Mouse (Mus musculus) intestine, embryonic 16.5 days (tissue): ENCODE measurements around the gene Itga6. TPM values are rescaled to one million over a fixed set of nuclear protein-coding genes. Genes with fewer than 3 reads are reported as not detected.

Source experiments
- ATAC-seq: fragments of 200-750 bp; cut with Nextera tagmentation; 2 replicates; pipeline ENCODE4 v1.8.0; 2017; ENCODE audit warnings: moderate TSS enrichment, moderate library complexity
- H3K27ac ChIP-seq: fragments of 300-500 bp; sonication (generic); 2 replicates; pipeline ENCODE4 v1.5.1; 2014; ENCODE audit warnings: mild to moderate bottlenecking, low read length
- H3K27me3 ChIP-seq: fragments of 300-500 bp; sonication (generic); replicated peaks from 2 replicates; pipeline ENCODE4 v1.6.1; 2014; ENCODE audit warnings: low read length, control low read depth, mixed read lengths; ENCODE audit not compliant: control insufficient read depth, insufficient read depth
- H3K36me3 ChIP-seq: fragments of 300-500 bp; sonication (generic); 2 replicates; pipeline ENCODE4 v1.6.1; 2014; ENCODE audit warnings: low read length, control low read depth; ENCODE audit not compliant: control insufficient read depth, insufficient read depth
- H3K4me1 ChIP-seq: fragments of 300-500 bp; sonication (generic); 2 replicates; pipeline ENCODE4 v1.6.1; 2014; ENCODE audit warnings: low read length, control low read depth, mixed read lengths; ENCODE audit not compliant: control insufficient read depth, insufficient read depth
- H3K4me2 ChIP-seq: fragments of 300-500 bp; sonication (generic); 2 replicates; pipeline ENCODE4 v1.6.1; 2014; ENCODE audit warnings: low read depth, low read length, control low read depth
- H3K4me3 ChIP-seq: fragments of 300-500 bp; sonication (generic); 2 replicates; pipeline ENCODE4 v1.5.1; 2014; ENCODE audit warnings: mild to moderate bottlenecking, low read length
- H3K9ac ChIP-seq: fragments of 300-500 bp; sonication (generic); 2 replicates; pipeline ENCODE4 v1.6.1; 2014; ENCODE audit warnings: low read depth, low read length
- H3K9me3 ChIP-seq: fragments of 300-500 bp; sonication (generic); 2 replicates; pipeline ENCODE4 v1.6.1; 2016; ENCODE audit warnings: low read length, control low read depth; ENCODE audit not compliant: control insufficient read depth
- WGBS: fragments of 180-500 bp; shearing (Covaris S2); extraction: QIAGEN DNeasy Blood & Tissue Kit; methylation state at CpG from one replicate; pipeline ENCODE4 v1.1.7; 2014; 5-methylcytosine and 5-hydroxymethylcytosine counted together
- polyA plus RNA-seq: library from polyadenylated mRNA; unstranded; fragments of >200 nt; fragmentation: Nextera tagmentation; extraction: Ambion mirVana; gene quantifications from 2 replicates; pipeline ENCODE4 v1.2.1, GENCODE M21; 2015

Gene Itga6
- polyA plus RNA-seq, 1 experiment from 2014 or later: 22.6 TPM

GRCm38 (mm10) chr2:71755748-71756147 lies 10.3 kb downstream of the Itga6 start:
- H3K4me3 ChIP-seq: no peak overlapping the region
- ATAC-seq: no peak
- WGBS: 93% methylated on average over 4 of the region's 4 CpGs
- no peak overlapping the region for H3K27ac ChIP-seq
- H3K4me1 ChIP-seq: peaks cover 14% of the 10 kb centered on the region
- H3K9ac ChIP-seq: no peak overlapping the region
- H3K4me2 ChIP-seq: no peak overlapping the region
- H3K36me3 ChIP-seq: no peaks in the 10 kb centered on the region
- no peaks in the 10 kb centered on the region for H3K9me3 ChIP-seq
- H3K27me3 ChIP-seq: no peaks in the 10 kb centered on the region

DNA sequence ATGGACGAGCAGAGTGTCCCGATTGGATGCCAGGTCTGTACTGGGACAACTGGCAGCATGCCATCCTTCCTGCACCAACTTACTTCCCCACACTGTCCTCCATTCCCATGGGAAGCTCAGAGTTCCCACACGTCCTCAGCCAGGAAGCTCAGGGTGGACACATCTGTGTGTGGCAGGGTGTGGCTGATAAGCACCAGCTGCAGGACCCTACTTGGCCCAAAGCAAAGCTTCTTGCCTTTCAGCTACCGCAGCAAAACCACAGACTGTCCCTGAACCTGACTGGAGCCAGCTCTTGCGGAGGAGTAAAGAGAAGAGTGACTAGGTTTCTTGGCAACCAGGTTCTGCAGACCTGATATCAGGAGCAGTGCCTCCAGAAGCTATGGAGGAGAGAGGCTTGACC lies 11.7 kb downstream of the Itga6 start:
- Histone ChIP-seq H3K4me1 (peaks cover 14% of the 10 kb centered on the region), H3K27ac (no peak overlapping the region), H3K9me3 (no peaks in the 10 kb centered on the region), H3K27me3 (no peaks in the 10 kb centered on the region), H3K4me3 (no peak overlapping the region), H3K9ac (no peak overlapping the region), H3K4me2 (no peak overlapping the region), H3K36me3 (no peaks in the 10 kb centered on the region)
- 0 out of 2 replicates have a peak, but pooled peaks have one; percentile 42 for ATAC-seq
- WGBS: 53% methylated on average over 5 of the region's 5 CpGs

GRCm38 (mm10) chr2:71758591-71759531 lies 13.4 kb downstream of the Itga6 start:
- 34% methylated on average over 19 of the region's 19 CpGs for WGBS
- Histone ChIP-seq H3K4me1 (peaks cover 14% of the 10 kb centered on the region), H3K4me2 (0 out of 2 replicates have a peak overlapping the region, but pooled peaks have one; percentile 13)

DNA sequence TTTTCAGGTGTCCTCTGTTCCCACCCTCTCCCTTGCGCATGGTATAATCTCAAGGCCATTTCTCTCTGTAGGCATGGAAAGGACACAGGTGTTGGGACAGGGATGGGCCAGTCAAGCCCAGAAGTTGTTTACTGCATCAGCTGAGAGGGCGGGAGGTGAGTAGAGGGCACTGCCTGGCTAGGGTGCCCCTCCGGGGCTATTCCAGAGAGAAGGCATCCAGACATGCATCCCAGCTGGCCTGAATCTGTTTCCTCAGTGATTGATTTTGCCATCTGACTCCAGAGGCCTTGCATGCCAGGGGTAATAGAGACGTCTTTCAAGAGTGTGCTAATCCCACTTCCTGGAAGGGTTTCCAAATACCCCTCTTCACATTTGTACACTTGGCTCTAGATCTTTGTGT lies 14.7 kb downstream of the Itga6 start:
- Histone ChIP-seq H3K4me2 (no peak overlapping the region), H3K27ac (no peak overlapping the region), H3K4me3 (no peak overlapping the region), H3K9ac (no peak overlapping the region), H3K9me3 (no peaks in the 10 kb centered on the region), H3K36me3 (no peaks in the 10 kb centered on the region), H3K27me3 (no peaks in the 10 kb centered on the region), H3K4me1 (peaks cover 14% of the 10 kb centered on the region)
- 67% methylated on average over 4 of the region's 4 CpGs for WGBS
- no peak for ATAC-seq

More at GRCm38 (mm10) chr2:71758591-71759531, 13.4 kb downstream of the Itga6 start:
- Histone ChIP-seq H3K27ac (no peak overlapping the region), H3K9ac (no peak overlapping the region), H3K36me3 (no peaks in the 10 kb centered on the region), H3K4me3 (no peak overlapping the region), H3K27me3 (no peaks in the 10 kb centered on the region), H3K9me3 (no peaks in the 10 kb centered on the region)
- 0 out of 2 replicates have a peak, but pooled peaks have one; percentile 13 for ATAC-seq

- H3K27ac ChIP-seq: no peak overlapping the region
- 96% methylated on average over 9 of the region's 9 CpGs for WGBS
- no peaks in the 10 kb centered on the region for H3K27me3 ChIP-seq
These were observed 15.7 kb downstream of the Itga6 start for GRCm38 (mm10) chr2:71761081-71761480.

DNA sequence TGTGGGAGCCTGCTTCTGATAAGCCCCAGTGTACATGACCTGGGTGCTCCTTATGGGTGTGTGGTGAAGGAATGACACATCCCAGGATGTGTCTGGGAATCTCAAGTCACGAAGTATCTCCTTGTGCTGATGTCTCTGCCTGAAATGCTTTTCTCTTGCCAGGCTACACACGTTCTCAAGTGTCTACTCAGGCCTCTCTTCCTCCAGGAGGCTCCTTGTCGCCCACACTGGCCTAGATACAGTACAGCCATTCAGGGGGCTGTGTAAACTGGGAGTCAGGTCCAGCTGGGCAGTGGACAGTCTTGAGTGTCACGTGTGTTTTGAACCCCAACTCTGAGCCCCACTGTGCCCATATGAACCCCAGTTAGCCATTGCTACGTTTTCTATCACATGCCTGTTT lies 19.1 kb downstream of the Itga6 start:
- ATAC-seq: no peak
- no peaks in the 10 kb centered on the region for H3K4me1 ChIP-seq
- H3K4me3 ChIP-seq: no peak overlapping the region
- no peaks in the 10 kb centered on the region for H3K36me3 ChIP-seq
- H3K27ac ChIP-seq: no peak overlapping the region
- no peak overlapping the region for H3K4me2 ChIP-seq
- H3K9ac ChIP-seq: no peak overlapping the region
- no peaks in the 10 kb centered on the region for H3K27me3 ChIP-seq
- H3K9me3 ChIP-seq: no peaks in the 10 kb centered on the region
- 73% methylated on average over 5 of the region's 5 CpGs for whole genome bisulfite sequencing

More at GRCm38 (mm10) chr2:71761081-71761480, 15.7 kb downstream of the Itga6 start:
- no peaks in the 10 kb centered on the region for H3K9me3 ChIP-seq
- H3K4me2 ChIP-seq: no peak overlapping the region
- H3K4me1 ChIP-seq: peaks cover 14% of the 10 kb centered on the region
- H3K36me3 ChIP-seq: no peaks in the 10 kb centered on the region
- H3K9ac ChIP-seq: no peak overlapping the region
- no peak overlapping the region for H3K4me3 ChIP-seq
- no peak for ATAC-seq

DNA sequence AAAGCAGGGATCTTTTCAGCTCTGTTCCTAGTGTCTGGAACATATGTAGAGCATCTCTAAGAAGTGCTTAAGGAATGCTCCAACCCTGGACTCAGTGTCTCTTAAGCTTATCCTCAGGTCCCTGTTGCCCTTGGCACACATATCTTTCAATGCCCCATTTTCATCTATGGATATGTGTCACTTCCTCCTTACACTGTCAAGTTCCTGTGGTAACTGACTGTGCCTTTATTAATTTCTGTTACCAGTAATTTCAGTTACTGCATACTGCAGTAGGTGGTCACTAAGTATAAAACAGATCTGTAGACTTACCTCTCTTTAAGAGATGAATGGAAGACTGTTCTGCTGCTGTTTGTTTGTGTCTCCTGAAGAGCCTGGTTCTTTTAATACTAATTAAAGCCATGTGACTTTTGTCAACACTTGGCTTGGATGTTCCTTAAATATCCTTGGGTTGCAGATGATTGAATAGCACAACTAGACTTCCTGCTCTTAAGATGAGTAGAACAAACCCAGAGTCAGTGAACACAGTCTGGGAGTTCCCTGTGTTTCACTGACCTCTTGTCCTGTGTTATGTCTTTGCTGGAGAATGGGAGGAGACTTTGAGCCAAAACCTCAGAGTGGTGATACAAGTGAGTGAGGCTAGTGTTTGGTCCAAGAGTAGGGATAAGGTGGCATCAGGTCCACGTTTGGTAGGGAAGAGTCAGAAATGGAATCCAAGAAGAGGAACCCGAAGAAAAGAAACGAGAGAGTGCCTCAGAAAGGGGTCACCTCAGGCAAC lies 19.7 kb downstream of the Itga6 start:
- no peaks in the 10 kb centered on the region for H3K27me3 ChIP-seq
- no peaks in the 10 kb centered on the region for H3K36me3 ChIP-seq
- H3K27ac ChIP-seq: no peak overlapping the region
- H3K9ac ChIP-seq: no peak overlapping the region
- H3K4me1 ChIP-seq: no peaks in the 10 kb centered on the region
- H3K4me3 ChIP-seq: no peak overlapping the region
- H3K4me2 ChIP-seq: no peak overlapping the region
- no peak for ATAC-seq
- WGBS: 80% methylated on average over 3 of the region's 3 CpGs
- H3K9me3 ChIP-seq: no peaks in the 10 kb centered on the region

DNA sequence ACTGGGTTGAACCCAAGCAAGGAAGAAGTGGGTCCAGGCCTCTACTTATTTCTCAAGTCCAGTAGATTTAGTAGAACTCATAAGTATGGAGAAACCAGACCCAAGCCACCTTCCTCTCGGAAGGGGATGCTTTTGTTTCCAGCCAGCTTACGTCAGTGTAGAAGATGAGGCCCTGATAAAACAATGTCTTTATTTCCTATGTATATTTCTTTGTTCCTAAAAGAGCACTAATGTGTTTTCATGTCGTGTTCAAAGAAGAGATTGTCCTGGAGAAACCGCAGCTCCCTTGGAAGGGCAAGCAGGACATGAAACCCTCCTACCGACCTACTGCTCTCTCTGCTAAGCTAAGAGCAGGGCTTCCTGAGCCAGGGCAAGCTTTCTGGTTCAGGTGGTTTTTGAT lies 20.6 kb downstream of the Itga6 start:
- no peak for ATAC-seq
- no peaks in the 10 kb centered on the region for H3K27me3 ChIP-seq
- no peak overlapping the region for H3K9ac ChIP-seq
- H3K36me3 ChIP-seq: no peaks in the 10 kb centered on the region
- H3K4me2 ChIP-seq: no peak overlapping the region
- H3K4me3 ChIP-seq: no peak overlapping the region
- WGBS: 85% methylated on average over 5 of the region's 5 CpGs
- no peaks in the 10 kb centered on the region for H3K4me1 ChIP-seq
- H3K27ac ChIP-seq: no peak overlapping the region
- no peaks in the 10 kb centered on the region for H3K9me3 ChIP-seq

- H3K27me3 ChIP-seq: no peaks in the 10 kb centered on the region
- no peak overlapping the region for H3K9ac ChIP-seq
- no peak overlapping the region for H3K4me2 ChIP-seq
- no peak overlapping the region for H3K4me3 ChIP-seq
- ATAC-seq: no peak
- H3K9me3 ChIP-seq: no peaks in the 10 kb centered on the region
- WGBS: 78% methylated on average over 6 of the region's 6 CpGs
- H3K36me3 ChIP-seq: no peaks in the 10 kb centered on the region
- no peaks in the 10 kb centered on the region for H3K4me1 ChIP-seq
- no peak overlapping the region for H3K27ac ChIP-seq
These were observed 21.7 kb downstream of the Itga6 start for GRCm38 (mm10) chr2:71767019-71767610.
